Mouse (Mus musculus) MEL (cell line): ENCODE measurements around the gene Sipa1l2. TPM values are rescaled to one million over a fixed set of nuclear protein-coding genes. Genes with fewer than 3 reads are reported as not detected.

ENCODE experiments used
- DNase-seq: peaks from one replicate; pipeline ENCODE4 v3.0.0; 2011; ENCODE audit warnings: low read depth, low spot score
- H3K27ac ChIP-seq: 2 replicates; pipeline ENCODE4 v1.5.1; 2012; ENCODE audit warnings: low read depth, mild to moderate bottlenecking, control low read depth, low read length, moderate library complexity; ENCODE audit not compliant: control insufficient read depth
- H3K27me3 ChIP-seq, 2 experiments: fragments of 150-350 bp in 1 of 2; sonication (generic) in 1 of 2; 2 replicates each; pipeline ENCODE4 v1.6.1; 2012; ENCODE audit warnings: low read length in 2 of 2, mild to moderate bottlenecking in 2 of 2, improper control_type of control experiment in 1 of 2, moderate library complexity in 1 of 2; ENCODE audit not compliant: insufficient read depth in 2 of 2, control insufficient read depth in 1 of 2
- H3K36me3 ChIP-seq, 2 experiments: 2 replicates each; pipeline ENCODE4 v1.6.1; 2012 to 2014; ENCODE audit warnings: low read length in 2 of 2, improper control_type of control experiment in 1 of 2, inconsistent platforms in 1 of 2, mild to moderate bottlenecking in 1 of 2; ENCODE audit not compliant: insufficient read depth in 2 of 2, control insufficient read depth in 1 of 2
- H3K4me1 ChIP-seq, 2 experiments: fragments of 150-350 bp in 1 of 2; sonication (generic) in 1 of 2; 2 replicates each; pipeline ENCODE4 v1.6.1; 2012; ENCODE audit warnings: low read length in 2 of 2, improper control_type of control experiment in 1 of 2, mild to moderate bottlenecking in 1 of 2; ENCODE audit not compliant: insufficient read depth in 2 of 2, control insufficient read depth in 1 of 2
- H3K4me3 ChIP-seq, 2 experiments: fragments of 150-350 bp in 1 of 2; sonication (generic) in 1 of 2; 2 replicates each; pipeline ENCODE4 v1.5.1; 2012; ENCODE audit warnings: low read depth in 2 of 2, low read length in 2 of 2, mild to moderate bottlenecking in 2 of 2, moderate library complexity in 2 of 2, control low read depth in 1 of 2, improper control_type of control experiment in 1 of 2; ENCODE audit not compliant: control insufficient read depth in 1 of 2, insufficient read depth in 1 of 2
- H3K79me2 ChIP-seq: 2 replicates; pipeline ENCODE4 v1.6.1; 2012; ENCODE audit warnings: mild to moderate bottlenecking, low read length, moderate library complexity; ENCODE audit not compliant: control insufficient read depth, poor library complexity, insufficient read depth
- H3K9ac ChIP-seq: 2 replicates; pipeline ENCODE4 v1.6.1; 2012; ENCODE audit warnings: low read depth, mild to moderate bottlenecking, control low read depth, low read length, moderate library complexity; ENCODE audit not compliant: control insufficient read depth, poor library complexity, severe bottlenecking
- H3K9me3 ChIP-seq: fragments of 150-350 bp; sonication (generic); replicated peaks from 2 replicates; pipeline ENCODE4 v1.6.1; 2012; ENCODE audit warnings: mild to moderate bottlenecking, low read length, improper control_type of control experiment, moderate library complexity; ENCODE audit not compliant: insufficient read depth
- BHLHE40 ChIP-seq: IDR thresholded peaks from 2 replicates; pipeline ENCODE4 v1.6.1; 2012; ENCODE audit warnings: low read depth, mild to moderate bottlenecking, inconsistent platforms, low read length, improper control_type of control experiment, borderline replicate concordance
- CTCF ChIP-seq, 3 experiments: IDR thresholded peaks in 2 of 3; conservative IDR thresholded peaks in 1 of 3; 2 replicates each; pipeline ENCODE4 v1.5.1; 2011 to 2012; ENCODE audit warnings: low read length in 3 of 3, low read depth in 2 of 3, mild to moderate bottlenecking in 2 of 3, improper control_type of control experiment in 1 of 3, inconsistent platforms in 1 of 3, mixed read lengths in 1 of 3, moderate library complexity in 1 of 3; ENCODE audit not compliant: control insufficient read depth in 1 of 3, insufficient read depth in 1 of 3, poor library complexity in 1 of 3, severe bottlenecking in 1 of 3
- ETS1 ChIP-seq: IDR thresholded peaks from 2 replicates; pipeline ENCODE4 v1.6.1; 2012; ENCODE audit warnings: low read depth, mild to moderate bottlenecking, inconsistent platforms, low read length, improper control_type of control experiment, moderate library complexity
- GATA1 ChIP-seq: IDR thresholded peaks from 2 replicates; pipeline ENCODE4 v1.6.1; 2011; ENCODE audit warnings: low read depth, low read length, improper control_type of control experiment
- KAT2A ChIP-seq: conservative IDR thresholded peaks from 2 replicates; pipeline ENCODE4 v1.6.1; 2012; ENCODE audit warnings: low read depth, low read length, improper control_type of control experiment, inconsistent platforms
- MAFK ChIP-seq: IDR thresholded peaks from 2 replicates; pipeline ENCODE4 v1.6.1; 2011; ENCODE audit warnings: low read depth, mild to moderate bottlenecking, low read length, improper control_type of control experiment, borderline replicate concordance
- MAX ChIP-seq: IDR thresholded peaks from 2 replicates; pipeline ENCODE4 v1.6.1; 2011; ENCODE audit warnings: low read length, improper control_type of control experiment
- MEF2A ChIP-seq: IDR thresholded peaks from 2 replicates; pipeline ENCODE4 v1.6.1; 2014; ENCODE audit warnings: low read depth, mild to moderate bottlenecking, inconsistent platforms, low read length, improper control_type of control experiment; ENCODE audit not compliant: poor library complexity, insufficient replicate concordance, severe bottlenecking; ENCODE audit errors: extremely low read depth
- MYB ChIP-seq: IDR thresholded peaks from 2 replicates; pipeline ENCODE4 v1.6.1; 2011; ENCODE audit warnings: mild to moderate bottlenecking, low read depth, low read length, improper control_type of control experiment
- NRF1 ChIP-seq: IDR thresholded peaks from 2 replicates; pipeline ENCODE4 v1.6.1; 2014; ENCODE audit warnings: low read depth, mild to moderate bottlenecking, inconsistent platforms, low read length, improper control_type of control experiment, moderate library complexity; ENCODE audit not compliant: poor library complexity, insufficient read depth, severe bottlenecking
- POLR2AphosphoS2 ChIP-seq: IDR thresholded peaks from 2 replicates; pipeline ENCODE4 v1.6.1; 2011; ENCODE audit warnings: low read length, improper control_type of control experiment
- RAD21 ChIP-seq: IDR thresholded peaks from 2 replicates; pipeline ENCODE4 v1.6.1; 2011; ENCODE audit warnings: mild to moderate bottlenecking, low read depth, low read length, improper control_type of control experiment
- SMC3 ChIP-seq: IDR thresholded peaks from 2 replicates; pipeline ENCODE4 v1.6.1; 2011; ENCODE audit warnings: low read depth, low read length, improper control_type of control experiment
- TAL1 ChIP-seq: IDR thresholded peaks from 2 replicates; pipeline ENCODE4 v1.6.1; 2012; ENCODE audit warnings: mild to moderate bottlenecking, inconsistent platforms, low read length, moderate library complexity, mixed read lengths
- TCF12 ChIP-seq: IDR thresholded peaks from 2 replicates; pipeline ENCODE4 v1.6.1; 2014; ENCODE audit warnings: low read depth, mild to moderate bottlenecking, inconsistent platforms, low read length, improper control_type of control experiment, moderate library complexity
- USF1 ChIP-seq: IDR thresholded peaks from 2 replicates; pipeline ENCODE4 v1.6.1; 2014; ENCODE audit warnings: low read depth, mild to moderate bottlenecking, inconsistent platforms, low read length, improper control_type of control experiment, moderate library complexity
- USF2 ChIP-seq, 2 experiments: IDR thresholded peaks; 2 replicates each; pipeline ENCODE4 v1.6.1; 2011 to 2012; ENCODE audit warnings: improper control_type of control experiment in 2 of 2, low read length in 2 of 2, borderline replicate concordance in 1 of 2, inconsistent platforms in 1 of 2, low read depth in 1 of 2, mild to moderate bottlenecking in 1 of 2; ENCODE audit not compliant: insufficient read depth in 1 of 2
- ZC3H11A ChIP-seq: IDR thresholded peaks from 2 replicates; pipeline ENCODE4 v1.6.1; 2012; ENCODE audit warnings: low read depth, mild to moderate bottlenecking, inconsistent platforms, low read length, improper control_type of control experiment
- ZMIZ1 ChIP-seq: IDR thresholded peaks from 2 replicates; pipeline ENCODE4 v1.6.1; 2012; ENCODE audit warnings: low read depth, mild to moderate bottlenecking, inconsistent platforms, low read length, improper control_type of control experiment, moderate library complexity
- polyA plus RNA-seq, 2 experiments: library from polyadenylated mRNA; stranded (reverse) in 1 of 2; unstranded in 1 of 2; fragments of >175 nt in 1 of 2; fragments of >200 nt in 1 of 2; gene quantifications; 2 replicates each; pipeline versions ENCODE4 v1.2.1 to v1.2.4; 2012; ENCODE audit warnings: low replicate concordance in 2 of 2, low read depth in 1 of 2; ENCODE audit not compliant: insufficient read length in 2 of 2, insufficient read depth in 1 of 2, missing spikeins in 1 of 2
- total RNA-seq: library from RNA; depleted of rRNA; stranded (reverse); fragments of 300-350 nt; gene quantifications from 2 replicates; pipeline ENCODE4 v1.2.3, GENCODE M21; 2012

The Sipa1l2 gene
- total and polyA plus RNA-seq, 3 experiments: not detected

DNA sequence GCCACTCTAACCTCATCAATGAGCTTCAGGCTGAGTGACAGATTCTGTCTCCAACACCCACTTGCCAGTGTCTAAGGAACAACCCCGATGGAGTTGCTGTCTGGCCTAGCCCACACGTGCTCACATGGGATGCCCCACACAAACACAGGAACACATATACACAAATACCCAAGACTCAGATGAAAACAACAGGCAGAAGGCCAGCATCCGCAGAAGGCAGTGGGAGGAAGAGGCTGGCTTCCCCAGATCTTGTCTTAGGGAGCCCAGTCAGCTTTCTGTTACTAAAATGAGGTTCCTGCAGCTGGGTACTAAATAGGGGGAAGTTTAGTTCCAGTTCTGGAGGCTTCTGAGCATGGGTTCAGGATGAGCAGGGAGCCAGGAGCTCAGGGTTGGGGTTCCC lies 66.8 kb downstream of the Sipa1l2 start:
- Histone ChIP-seq H3K27me3 (no peaks in the 10 kb centered on the region), H3K9ac (no peak overlapping the region), H3K27ac (no peak overlapping the region), H3K4me3 (no peak overlapping the region), H3K4me1 (no peaks in the 10 kb centered on the region), H3K9me3 (no peaks in the 10 kb centered on the region), H3K36me3 (no peaks in the 10 kb centered on the region), H3K79me2 (no peaks in the 10 kb centered on the region)
- no peak for DNase-seq
- no peak for TF ChIP-seq ZC3H11A
- no peak for TF ChIP-seq RAD21
- no peak for TF ChIP-seq POLR2AphosphoS2
- no peak for TF ChIP-seq SMC3
- no peak for TF ChIP-seq USF1
- TF ChIP-seq MAFK: no peak
- TF ChIP-seq ETS1: no peak
- no peak for TF ChIP-seq ZMIZ1
- no peak for TF ChIP-seq USF2 (IDR thresholded peaks at IDR 0.05; ENCODE audit: borderline replicate concordance in 1 of 2, insufficient read depth in 1 of 2, low read depth in 1 of 2, low read length in 2 of 2)

DNA sequence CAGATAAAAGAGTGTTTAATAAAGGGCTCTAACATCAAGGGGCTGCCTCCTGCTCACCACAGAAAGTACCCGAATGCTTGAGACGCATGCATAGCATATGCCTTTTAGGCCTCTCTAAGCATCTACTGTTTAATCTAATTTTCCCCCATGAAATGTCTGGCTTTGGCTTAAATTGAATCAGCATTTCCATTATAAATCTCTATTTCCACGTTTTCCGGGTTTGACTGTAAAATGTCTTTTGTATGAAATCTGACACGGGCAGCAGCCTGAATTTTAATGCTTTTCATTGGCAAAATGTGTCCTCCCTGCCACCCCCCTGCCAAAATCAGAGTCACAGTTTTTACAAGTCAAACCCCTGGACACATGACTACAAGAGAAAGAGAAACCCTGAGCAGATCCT lies 69.6 kb downstream of the Sipa1l2 start:
- no peak for TF ChIP-seq NRF1
- TF ChIP-seq TCF12: no peak
- no peak for TF ChIP-seq POLR2AphosphoS2
- TF ChIP-seq TAL1: no peak
- TF ChIP-seq MAX: no peak
- no peak for TF ChIP-seq CTCF (IDR thresholded peaks at IDR 0.05 in 2 of 3, conservative IDR thresholded peaks at IDR 0.05 in 1 of 3; ENCODE audit: control insufficient read depth in 1 of 3, insufficient read depth in 1 of 3, low read depth in 2 of 3, low read length in 3 of 3, poor library complexity in 1 of 3, severe bottlenecking in 1 of 3)
- TF ChIP-seq KAT2A: no peak
- TF ChIP-seq MEF2A: no peak
- no peak for TF ChIP-seq USF2 (IDR thresholded peaks at IDR 0.05; ENCODE audit: borderline replicate concordance in 1 of 2, insufficient read depth in 1 of 2, low read depth in 1 of 2, low read length in 2 of 2)
- TF ChIP-seq GATA1: no peak
- no peak for TF ChIP-seq MYB
- TF ChIP-seq BHLHE40: no peak
- TF ChIP-seq, all 39 proteins: peak for 0
- DNase-seq: no peak
- no peaks in the 10 kb centered on the region for H3K9me3 ChIP-seq
- no peaks in the 10 kb centered on the region for H3K4me1 ChIP-seq
- H3K27me3 ChIP-seq: no peaks in the 10 kb centered on the region
- no peak overlapping the region for H3K4me3 ChIP-seq
- no peaks in the 10 kb centered on the region for H3K36me3 ChIP-seq
- H3K79me2 ChIP-seq: no peaks in the 10 kb centered on the region
- no peak overlapping the region for H3K9ac ChIP-seq
- no peak overlapping the region for H3K27ac ChIP-seq
